Mouse (Mus musculus): ENCODE measurements around the gene 2310002L09Rik. TPM values are rescaled to one million over a fixed set of nuclear protein-coding genes. Genes with fewer than 3 reads are reported as not detected.

Gene 2310002L09Rik
- not detected for polyA plus RNA-seq (2014; fragmentation: Illumina TruSeq; extraction: RNeasy Lipid Tissue Mini Kit (QIAGEN cat#74804); ENCODE audit: low read depth, low replicate concordance)

GRCm38 (mm10) chr4:73950375-73950896 is at the start of gene 2310002L09Rik:
Gene 2310002L09Rik, minus strand, starts transcription at chr4:73950846.

DNA sequence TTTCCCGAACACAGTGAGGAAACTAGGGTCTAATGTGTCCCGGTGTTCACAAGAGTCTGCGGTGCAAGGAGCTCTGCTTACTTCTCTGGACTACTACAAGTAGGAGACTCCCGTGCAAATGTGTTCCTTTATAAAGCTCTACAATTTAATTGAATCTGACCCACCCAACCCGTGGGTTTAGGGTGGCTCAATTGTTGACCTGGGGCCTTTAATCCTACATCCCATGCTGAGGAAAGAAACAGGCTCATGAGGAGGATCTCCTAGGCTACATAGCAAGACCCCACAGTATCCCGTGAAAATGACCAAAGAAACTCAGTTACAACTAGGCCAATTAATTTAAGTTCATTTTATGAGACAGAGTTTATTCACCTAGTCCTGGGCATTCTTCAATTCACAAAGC is 30.0 kb downstream of the 2310002L09Rik start, which contains the start of gene Gm11756:
Gm11756 (minus strand) TSS at position 101 of the 400 bp plus-strand sequence.

DNA sequence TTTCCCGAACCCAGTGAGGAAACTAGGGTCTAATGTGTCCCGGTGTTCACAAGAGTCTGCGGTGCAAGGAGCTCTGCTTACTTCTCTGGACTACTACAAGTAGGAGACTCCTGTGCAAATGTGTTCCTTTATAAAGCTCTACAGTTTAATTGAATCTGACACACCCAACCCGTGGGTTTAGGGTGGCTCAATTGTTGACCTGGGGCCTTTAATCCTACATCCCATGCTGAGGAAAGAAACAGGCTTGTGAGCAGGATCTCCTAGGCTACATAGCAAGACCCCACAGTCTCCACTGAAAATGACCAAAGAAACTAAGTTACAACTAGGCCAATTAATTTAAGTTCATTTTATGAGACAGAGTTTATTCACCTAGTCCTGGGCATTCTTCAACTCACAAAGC is 44.8 kb downstream of the 2310002L09Rik start, which contains the start of gene Gm13871:
Gm13871 (minus strand) TSS at position 101 of the 400 bp plus-strand sequence.

DNA sequence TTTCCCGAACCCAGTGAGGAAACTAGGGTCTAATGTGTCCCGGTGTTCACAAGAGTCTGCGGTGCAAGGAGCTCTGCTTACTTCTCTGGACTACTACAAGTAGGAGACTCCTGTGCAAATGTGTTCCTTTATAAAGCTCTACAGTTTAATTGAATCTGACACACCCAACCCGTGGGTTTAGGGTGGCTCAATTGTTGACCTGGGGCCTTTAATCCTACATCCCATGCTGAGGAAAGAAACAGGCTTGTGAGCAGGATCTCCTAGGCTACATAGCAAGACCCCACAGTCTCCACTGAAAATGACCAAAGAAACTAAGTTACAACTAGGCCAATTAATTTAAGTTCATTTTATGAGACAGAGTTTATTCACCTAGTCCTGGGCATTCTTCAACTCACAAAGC is 59.6 kb downstream of the 2310002L09Rik start, which contains the start of gene Gm11757:
Gm11757 (minus strand) TSS at position 101 of the 400 bp plus-strand sequence.

Other genes with a start within 250 kb of the 2310002L09Rik start
- gene Rasef, start 159.9 kb downstream of the 2310002L09Rik start, polyA plus RNA-seq (2014; fragmentation: Illumina TruSeq; extraction: RNeasy Lipid Tissue Mini Kit (QIAGEN cat#74804); ENCODE audit: low read depth, low replicate concordance), result 16.5 TPM
- gene Gm11758, start 74.6 kb downstream of the 2310002L09Rik start, polyA plus RNA-seq (2014; fragmentation: Illumina TruSeq; extraction: RNeasy Lipid Tissue Mini Kit (QIAGEN cat#74804); ENCODE audit: low read depth, low replicate concordance), result not detected
- not detected for gene Gm11757, start 59.7 kb downstream of the 2310002L09Rik start, polyA plus RNA-seq (2014; fragmentation: Illumina TruSeq; extraction: RNeasy Lipid Tissue Mini Kit (QIAGEN cat#74804); ENCODE audit: low read depth, low replicate concordance)
- not detected for gene Gm13871, start 44.9 kb downstream of the 2310002L09Rik start, polyA plus RNA-seq (2014; fragmentation: Illumina TruSeq; extraction: RNeasy Lipid Tissue Mini Kit (QIAGEN cat#74804); ENCODE audit: low read depth, low replicate concordance)
- gene Gm11756, start 30.1 kb downstream of the 2310002L09Rik start, polyA plus RNA-seq (2014; fragmentation: Illumina TruSeq; extraction: RNeasy Lipid Tissue Mini Kit (QIAGEN cat#74804); ENCODE audit: low read depth, low replicate concordance), result not detected
- gene Frmd3, start 62.6 kb upstream of the 2310002L09Rik start, polyA plus RNA-seq (2014; fragmentation: Illumina TruSeq; extraction: RNeasy Lipid Tissue Mini Kit (QIAGEN cat#74804); ENCODE audit: low read depth, low replicate concordance), result 0.22 TPM